Mouse (Mus musculus) lung, postnatal 4 days (tissue): Measurements from ENCODE around the gene Pycr2.
"Not testable (repeated sequence)": the region's sequence is repeated elsewhere in the genome, so short reads cannot be mapped to it uniquely, and the experiment has no call there.

Experiments
- DNase-seq, 2 experiments: peaks; one replicate each; pipeline ENCODE4 v3.0.0; 2021

Gene Pycr2

DNA sequence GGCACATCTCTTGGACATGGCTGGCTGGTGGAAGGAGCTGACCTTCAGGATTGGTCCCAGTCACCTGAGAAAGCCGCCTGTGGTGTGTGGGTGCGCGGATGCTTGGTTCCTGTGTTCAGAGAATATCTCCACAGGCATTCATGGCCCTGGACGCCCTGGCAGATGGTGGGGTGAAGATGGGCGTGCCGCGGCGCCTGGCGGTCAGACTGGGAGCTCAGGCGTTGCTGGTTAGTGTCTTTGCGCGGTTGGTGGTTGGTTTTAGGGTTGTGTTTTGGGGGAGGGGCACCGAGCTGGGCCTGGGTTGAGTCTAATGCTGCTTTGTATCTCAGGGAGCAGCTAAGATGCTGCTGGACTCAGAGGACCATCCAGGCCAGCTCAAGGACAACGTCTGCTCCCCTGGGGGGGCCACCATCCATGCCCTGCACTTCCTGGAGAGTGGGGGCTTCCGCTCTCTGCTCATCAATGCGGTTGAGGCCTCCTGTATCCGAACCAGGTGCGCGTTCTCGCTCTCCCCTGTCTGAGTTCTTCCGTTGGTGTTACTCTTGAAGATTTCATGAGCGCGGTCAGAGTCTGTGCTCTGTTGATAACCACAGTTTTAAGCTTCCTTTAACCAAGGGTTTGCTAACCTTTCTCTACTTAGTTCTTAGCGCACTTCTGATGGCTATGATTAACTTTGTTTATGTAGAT lies 2.5 kb downstream of the Pycr2 start:
- no peak for DNase-seq

DNA sequence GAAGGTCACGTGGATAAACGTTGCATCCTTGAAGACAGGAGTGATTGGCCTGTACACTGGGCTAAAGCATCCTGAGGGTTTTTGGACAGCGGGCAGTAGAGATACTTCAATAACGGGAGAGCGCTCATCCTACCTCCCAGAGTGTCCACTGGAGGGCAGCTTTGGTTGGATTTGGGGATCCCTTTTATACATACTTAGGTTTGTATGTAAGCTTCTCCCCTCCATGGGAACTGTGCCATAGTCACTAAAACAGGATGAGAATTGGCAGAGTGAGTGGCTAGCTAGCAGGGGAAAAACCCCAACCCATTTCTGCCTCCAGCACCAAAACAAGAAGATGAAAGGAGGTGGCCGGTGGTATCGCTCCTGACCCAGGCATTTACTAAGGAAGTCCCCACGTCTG lies 7.0 kb downstream of the Pycr2 start:
- DNase-seq: peak in 1 of 2 experiments; percentile 27

DNA sequence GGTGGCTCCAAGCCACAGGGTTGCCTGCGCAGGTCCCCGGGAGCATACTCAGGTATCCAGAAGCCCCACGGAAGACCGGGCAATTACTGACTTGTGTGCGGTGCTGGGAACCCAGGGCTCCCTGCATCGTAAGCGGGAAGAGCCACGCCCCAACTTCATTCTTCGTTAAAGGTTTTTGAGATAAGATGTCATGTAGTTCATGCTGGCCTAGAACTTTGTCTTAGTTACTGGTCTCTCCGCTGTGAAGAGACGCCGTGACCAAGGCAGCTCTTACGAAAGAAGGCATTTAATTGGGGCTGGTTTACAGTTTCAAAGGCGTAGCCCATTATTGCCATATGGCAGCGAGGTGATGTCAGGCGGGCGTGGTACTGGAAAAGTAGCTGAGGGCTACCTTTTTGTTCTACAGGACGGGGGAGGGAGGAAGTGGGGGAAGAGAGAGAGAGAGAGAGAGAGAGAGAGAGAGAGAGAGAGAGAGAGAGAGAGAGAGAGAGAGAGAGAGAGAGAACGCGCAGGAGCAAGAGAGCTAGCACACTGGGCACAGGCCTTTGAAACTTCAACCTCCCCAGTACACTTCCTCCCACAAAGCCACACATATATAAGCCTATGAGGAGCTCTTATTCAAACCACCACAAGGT lies 7.7 kb downstream of the Pycr2 start:
- no peak for DNase-seq

DNA sequence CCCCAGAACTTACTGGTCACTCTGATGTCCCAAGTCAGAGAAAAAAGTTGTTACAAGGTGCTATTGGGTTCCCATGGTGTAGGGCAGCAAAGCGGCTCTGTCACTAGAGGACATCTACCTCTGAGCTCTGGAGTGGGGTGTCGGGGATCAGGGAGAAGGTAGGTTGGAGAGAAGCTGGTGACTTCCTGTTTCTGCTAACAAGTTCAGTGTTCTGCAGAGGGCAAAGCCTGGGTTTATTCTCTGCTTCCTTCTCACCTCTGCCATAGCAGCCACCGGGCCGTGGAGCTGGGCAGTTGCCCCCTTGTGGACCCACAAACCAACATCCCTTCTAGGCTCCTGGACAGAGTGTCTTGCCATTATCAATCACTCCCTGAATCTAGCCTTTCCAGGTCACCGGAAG lies 8.7 kb downstream of the Pycr2 start:
- DNase-seq: no peak

DNA sequence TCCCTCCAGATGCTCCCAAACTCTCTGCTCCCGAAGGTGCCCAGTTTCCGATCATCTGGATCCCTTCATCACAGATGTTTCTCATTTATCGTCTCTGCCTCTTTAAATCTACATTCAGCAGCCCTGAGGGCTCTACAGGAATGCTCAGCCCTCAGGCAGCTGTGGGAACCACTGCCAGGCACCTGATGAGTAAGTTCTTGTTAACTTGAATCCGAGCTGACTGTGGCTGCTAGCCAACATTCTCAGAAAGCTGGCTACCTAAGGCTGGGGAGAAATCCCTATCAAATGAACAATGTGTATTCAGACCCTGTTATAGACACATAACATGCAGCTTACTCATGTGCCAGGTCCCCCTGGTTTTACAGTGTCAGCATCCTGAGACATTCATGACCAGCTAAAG lies 9.7 kb downstream of the Pycr2 start:
- no peak for DNase-seq

DNA sequence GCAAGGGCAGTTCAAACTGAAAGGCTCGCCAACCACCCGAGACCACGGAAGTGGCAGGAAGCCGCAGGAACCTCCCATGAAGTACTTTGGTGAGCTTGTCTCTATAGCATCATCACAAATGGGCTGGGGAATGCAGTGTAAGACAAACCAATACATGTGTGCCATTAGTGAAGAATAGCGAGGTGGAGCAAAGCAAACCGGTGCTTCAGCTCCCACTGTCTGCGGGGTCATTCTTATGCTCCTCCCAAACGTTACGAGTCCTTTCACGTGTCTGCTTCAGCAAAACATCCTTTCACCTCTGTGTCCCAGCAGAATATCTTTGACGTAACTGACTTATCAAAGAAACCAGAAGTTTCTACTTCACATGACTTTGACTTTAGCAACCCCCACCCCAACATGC lies 12.3 kb downstream of the Pycr2 start:
- no peak for DNase-seq

DNA sequence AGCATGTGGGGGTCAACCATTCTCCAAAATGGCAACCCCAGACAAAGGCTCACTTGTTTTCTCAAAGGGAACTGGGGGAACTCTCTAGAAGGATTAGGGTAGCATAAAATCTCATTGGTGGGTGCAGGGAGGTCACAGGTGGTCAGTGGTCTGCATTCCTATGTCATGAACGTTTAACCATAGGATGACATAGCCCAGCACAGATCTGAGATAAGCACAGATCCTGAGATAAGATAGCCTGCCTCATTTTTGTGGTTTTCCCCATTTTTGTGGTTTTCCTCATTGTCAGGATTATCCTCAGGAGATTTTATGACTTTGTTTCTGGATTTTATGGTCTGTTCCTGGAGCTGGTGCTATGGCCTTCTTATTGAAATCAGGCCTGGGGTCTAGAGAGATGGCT lies 13.0 kb downstream of the Pycr2 start:
- no peak for DNase-seq

DNA sequence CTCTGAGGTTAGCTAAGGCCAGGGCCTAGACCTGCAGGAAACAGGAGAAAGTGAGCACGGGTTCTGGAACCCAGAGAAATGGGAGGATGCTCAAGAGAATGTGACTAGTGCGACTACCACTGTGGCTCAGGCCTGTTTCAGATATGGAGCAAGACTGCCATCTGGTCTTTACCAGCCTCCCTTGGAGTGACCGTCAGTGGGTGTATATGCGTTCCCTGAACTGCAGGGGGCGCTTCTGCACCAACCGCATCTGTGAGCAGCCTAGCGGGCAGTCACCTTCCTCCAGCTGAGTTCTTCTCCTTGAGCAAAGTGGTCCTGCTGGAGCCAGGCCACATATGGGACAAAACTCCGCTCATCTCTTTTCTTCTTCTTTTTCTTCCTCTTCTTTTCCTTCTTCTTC lies 15.6 kb downstream of the Pycr2 start:
- peak in 1 of 2 experiments; percentile 52 for DNase-seq

DNA sequence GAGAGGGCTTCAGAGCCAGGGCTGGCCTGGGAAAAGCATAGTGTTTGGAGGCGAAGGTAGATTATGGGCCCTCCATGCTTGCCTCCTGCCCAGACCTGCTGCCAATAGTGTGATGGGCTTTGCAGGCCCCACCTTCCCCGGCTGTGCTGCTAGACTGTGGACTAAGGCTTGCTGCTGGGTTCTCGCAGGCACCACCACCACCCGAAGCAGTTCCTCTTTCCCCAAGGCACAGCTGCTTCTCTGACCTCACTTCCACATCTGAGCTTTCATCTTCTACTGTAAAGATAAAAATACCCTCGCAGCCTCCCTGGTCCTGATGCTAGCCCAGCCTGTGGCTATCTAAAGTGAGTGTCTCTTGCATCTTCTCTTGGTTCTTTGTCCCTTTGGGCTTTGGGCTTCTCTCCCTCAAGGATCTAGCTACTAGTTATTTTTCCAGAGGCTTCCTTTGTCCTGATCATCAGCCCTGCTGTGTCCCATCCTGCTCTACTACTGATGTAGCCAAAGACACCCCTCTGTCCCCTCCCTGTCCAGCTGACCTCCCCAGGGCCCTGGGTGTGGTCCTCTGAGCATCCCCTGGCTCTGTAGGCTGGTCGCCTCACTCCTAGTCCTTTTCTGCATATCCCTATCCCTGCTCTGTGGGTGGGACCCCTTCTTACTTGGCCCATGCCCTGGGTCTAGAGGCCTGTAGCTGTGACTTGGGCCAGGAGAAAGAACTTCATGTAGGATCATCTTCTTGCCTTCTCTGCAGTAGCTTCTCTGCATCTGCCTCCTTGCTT lies 18.4 kb downstream of the Pycr2 start:
- DNase-seq: peak in 1 of 2 experiments; percentile 25

DNA sequence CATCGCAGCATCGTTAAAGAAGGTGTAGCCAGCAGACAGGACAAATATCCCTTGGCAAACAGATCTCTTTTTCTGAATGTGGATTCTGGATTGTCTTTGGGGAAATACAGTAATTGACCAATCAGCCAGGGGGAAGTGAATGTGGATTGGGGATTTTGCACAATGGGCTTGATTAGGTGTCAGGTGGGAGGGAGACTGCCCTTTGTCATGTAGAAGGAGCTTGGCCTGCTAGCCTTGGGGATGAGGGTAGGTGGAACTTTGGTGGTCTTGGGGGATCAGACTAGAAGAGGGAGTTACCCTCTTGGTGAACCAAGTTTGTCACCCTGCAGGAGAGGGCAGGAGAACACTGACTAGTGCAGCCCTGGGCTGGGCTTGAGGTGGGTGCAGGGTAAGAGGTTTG lies 20.6 kb downstream of the Pycr2 start:
- no peak for DNase-seq

DNA sequence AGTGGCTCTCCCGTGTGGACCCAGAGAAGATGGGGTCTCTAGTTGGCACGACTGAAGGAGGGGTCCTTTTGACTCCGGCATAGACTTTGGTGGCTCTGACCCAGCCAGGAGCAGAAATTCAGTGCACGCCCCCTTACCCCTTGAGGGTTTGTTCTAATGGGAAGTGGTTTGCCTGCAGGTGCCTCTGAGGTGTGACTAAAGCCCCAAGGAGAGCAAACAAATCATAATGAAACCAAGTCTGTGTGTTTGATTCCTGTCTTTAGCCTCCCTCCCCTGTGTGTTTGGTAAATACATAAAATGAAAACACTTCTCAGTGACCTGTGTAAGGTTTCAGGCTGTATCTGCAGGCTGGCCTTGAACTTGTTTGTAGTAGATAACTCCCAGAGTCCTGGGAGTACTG lies 22.2 kb downstream of the Pycr2 start:
- DNase-seq: no peak

DNA sequence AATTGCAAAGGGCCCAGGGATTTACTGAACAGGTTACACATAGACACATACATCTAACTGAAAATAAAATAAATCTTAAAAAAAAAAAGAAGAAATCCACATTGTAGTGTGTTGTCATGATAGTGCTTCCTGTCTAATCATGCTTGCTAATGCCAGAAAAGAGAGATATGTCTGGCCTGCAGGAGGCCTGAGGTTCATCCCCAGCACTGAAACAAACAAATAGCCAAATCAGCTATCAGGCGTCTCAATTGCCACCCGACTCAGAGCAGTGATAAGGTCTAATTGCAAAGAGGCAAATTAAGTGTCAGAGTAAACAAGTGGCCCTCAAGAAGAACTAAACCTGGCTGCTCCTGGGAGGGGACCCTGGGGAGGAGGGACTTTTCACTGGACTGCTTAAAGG lies 25.5 kb downstream of the Pycr2 start:
- no peak for DNase-seq

DNA sequence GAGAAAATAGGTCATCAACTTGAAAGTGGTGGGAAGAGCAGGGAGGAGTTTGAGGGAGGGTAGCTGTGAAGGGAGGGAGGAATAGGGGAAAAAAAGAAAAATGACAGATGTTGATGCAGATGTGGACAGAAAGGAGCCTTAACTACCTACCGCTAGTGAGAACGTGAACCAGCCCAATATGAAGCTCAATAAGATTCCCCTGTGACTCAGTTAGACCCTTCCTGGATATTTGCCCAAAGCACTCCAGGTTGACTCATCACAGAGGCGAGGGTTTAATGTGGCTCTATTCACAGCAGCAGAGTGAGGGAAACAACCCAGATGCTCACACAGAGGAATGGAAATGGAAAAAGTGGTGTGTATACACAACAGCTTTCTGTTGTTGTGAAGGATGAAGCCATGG lies 27.0 kb downstream of the Pycr2 start:
- DNase-seq: no peak

DNA sequence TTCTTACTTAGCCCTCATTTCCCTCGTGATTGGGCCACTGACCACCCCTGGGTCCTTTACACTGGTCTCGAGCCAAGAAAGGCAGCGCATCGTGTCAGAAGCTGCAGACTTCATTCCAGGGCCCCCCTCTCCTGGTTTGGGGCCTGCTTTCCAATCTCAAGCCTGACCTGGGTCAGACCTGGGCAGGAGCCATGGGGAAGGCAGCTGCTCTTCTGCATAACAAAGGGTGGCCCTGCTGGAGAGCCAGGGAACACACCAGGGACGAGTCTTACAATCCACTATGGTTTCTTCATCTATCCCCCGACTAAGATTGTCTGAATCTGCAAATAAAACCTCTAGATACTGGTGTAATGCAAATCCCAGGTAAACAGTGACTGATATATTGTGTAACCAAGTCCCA lies 29.6 kb downstream of the Pycr2 start:
- no peak for DNase-seq

DNA sequence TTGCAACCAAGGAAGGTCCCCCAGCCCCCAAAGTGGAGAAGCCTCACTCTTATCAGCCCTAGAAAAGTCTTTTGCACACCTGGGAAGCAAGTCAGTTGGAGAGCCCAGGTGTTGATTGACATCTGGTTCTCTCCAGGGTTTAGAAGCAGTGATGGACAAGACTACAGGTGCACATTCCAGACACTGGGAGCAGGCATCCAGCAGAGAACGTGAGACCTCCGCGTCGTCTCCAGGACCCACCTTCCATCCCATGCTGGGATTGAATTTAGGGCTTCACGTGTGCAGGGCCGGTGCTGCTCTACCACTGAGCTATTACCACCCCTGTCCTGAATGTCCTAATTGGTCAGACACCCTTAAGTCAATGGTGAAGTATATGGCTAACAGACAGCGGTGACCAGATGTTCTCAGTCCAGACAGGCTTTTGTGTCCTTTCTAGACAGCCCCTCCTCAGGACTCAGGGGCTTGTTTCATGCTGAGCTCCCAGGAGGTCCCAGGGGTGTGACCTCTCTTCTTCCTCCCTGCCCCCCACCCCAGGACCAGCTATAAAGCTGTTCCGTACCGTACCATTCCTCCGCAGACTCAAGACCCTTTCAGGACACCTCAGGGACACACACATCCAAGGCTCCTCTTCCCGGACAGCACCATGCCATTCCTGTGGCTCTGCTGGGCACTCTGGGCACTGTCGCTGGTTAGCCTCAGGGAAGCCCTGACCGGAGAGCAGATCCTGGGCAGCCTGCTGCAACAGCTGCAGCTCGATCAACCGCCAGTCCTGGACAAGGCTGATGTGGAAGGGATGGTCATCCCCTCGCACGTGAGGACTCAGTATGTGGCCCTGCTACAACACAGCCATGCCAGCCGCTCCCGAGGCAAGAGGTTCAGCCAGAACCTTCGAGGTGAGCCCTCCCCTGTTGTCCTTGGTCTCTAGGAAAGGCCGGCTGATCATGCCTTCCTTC lies 30.6 kb downstream of the Pycr2 start, which contains the start of gene Lefty1:
Gene Lefty1, plus strand, starts transcription at position 556 of the 953 bp plus-strand sequence.
- no peak for DNase-seq

DNA sequence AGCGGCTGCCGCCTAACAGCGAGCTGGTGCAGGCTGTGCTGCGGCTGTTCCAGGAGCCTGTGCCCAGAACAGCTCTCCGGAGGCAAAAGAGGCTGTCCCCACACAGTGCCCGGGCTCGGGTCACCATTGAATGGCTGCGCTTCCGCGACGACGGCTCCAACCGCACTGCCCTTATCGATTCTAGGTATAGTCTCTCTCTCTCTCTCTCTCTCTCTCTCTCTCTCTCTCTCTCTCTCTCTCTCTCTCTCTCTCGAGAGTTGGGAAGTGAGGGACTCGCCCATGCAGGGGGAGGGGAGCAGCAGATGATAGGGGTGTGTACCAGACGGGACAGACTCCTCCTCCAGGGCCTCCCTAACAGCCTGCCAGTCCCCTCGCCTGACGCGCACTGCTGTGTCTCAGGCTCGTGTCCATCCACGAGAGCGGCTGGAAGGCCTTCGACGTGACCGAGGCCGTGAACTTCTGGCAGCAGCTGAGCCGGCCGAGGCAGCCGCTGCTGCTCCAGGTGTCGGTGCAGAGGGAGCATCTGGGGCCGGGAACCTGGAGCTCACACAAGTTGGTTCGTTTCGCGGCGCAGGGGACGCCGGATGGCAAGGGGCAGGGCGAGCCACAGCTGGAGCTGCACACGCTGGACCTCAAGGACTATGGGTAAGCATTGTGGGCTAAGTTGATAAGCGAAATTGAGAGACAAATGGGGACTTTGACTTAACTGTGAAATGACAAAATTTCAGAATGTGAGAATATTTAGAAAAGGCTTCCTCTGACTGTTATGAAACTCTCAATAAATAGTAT lies 32.7 kb downstream of the Pycr2 start:
- peak; percentile 41 to 64 for DNase-seq

DNA sequence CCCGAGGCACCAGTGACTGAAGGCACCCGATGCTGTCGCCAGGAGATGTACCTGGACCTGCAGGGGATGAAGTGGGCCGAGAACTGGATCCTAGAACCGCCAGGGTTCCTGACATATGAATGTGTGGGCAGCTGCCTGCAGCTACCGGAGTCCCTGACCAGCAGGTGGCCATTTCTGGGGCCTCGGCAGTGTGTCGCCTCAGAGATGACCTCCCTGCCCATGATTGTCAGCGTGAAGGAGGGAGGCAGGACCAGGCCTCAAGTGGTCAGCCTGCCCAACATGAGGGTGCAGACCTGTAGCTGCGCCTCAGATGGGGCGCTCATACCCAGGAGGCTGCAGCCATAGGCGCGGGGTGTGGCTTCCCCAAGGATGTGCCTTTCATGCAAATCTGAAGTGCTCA lies 33.5 kb downstream of the Pycr2 start:
- DNase-seq: not testable (repeated sequence)

DNA sequence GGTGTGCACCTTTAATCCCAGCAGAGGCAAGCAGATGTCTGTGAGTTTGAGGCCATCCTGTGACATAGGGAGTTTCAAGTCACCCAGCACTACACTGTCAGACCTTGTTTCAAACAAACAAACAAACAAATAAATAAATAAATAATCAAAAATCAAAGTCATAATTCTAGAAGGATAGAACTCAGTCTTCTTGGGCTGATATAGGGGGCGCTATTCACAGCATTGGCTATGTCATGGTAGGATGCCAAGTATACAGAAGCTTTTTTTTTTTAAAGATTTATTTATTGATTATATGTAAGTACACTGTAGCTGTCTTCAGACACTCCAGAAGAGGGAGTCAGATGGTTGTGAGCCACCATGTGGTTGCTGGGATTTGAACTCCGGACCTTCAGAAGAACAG lies 34.7 kb downstream of the Pycr2 start:
- not testable (repeated sequence) for DNase-seq

DNA sequence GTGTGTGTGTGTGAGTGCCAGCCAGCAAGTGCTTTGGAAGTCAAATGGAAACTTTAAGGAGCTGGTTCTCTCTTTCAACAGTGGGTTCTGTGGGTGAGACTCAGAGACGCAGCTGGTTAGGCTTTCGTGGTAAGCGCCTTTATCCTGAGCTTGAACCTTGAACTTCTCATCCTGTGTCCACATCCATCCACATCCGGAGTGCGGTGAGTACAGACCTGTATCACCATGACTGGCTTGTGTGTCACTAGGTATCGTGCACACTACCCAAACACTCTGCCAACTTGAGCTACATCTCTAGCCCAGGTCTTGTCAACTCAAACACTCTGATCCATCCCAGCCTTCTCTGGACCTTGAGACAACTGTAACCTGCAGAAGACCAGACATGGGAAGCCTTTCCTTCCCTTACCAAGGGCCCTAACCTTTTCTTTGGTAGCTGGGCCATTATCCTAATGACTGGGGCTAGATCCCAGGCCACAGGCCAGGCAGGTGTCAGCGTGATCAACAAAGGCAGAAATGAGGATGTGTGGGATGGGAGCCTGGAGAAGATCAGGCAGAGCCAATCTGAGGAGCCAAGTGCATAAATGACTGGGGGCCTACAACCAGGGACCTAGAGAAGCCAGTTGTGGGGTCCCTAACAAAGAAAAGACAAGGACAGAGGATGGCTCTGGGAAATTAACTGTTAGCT lies 36.8 kb downstream of the Pycr2 start:
- DNase-seq: no peak

DNA sequence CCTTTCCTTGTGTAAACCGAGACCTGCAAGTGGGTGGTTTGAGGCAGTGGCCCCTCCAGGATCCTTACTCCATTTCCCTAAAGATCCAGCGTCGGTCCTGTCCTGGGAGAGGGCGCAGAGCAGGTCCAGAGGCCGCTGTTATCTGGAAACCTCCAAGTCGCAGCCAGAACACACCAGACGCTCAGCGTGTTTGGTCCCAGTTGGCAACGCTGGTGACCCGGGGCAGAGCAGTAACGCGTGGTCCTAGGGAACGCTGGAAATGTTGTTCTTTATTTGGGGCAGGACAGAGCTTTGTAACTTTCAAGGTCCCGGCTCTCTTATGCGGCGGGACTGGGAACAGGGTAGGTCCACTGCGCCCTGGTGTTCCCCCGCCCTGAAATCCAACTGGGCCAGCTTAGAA lies 37.6 kb downstream of the Pycr2 start:
- DNase-seq: no peak
